Mouse (Mus musculus) left cerebral cortex, postnatal 10 days (tissue): Measurements from ENCODE around the gene Rnf169. TPM values are rescaled to one million over a fixed set of nuclear protein-coding genes. Genes with fewer than 3 reads are reported as not detected.

Experiments used
- total RNA-seq, 2 experiments: library from RNA; stranded (reverse); gene quantifications; 2 replicates each; pipeline ENCODE4 v1.2.3; 2021

Rnf169 gene
- total RNA-seq, 2 experiments from 2014 or later: 38.3 to 39.4 TPM

Other genes starting within 250 kb of the Rnf169 start
- gene Olfr521, start 216.9 kb downstream of the Rnf169 start, total RNA-seq: not detected
- 1 to 10 TPM; 2.7 to 3.1 TPM for gene Neu3, start 152.0 kb downstream of the Rnf169 start, total RNA-seq
- gene Xrra1, start 121.3 kb downstream of the Rnf169 start, total RNA-seq: 1 to 10 TPM; 1.3 to 1.5 TPM
- 10 to 100 TPM; 79.7 to 86.7 TPM for gene Spcs2, start 117.0 kb downstream of the Rnf169 start, total RNA-seq
- under 1 TPM in 1 of 2 experiments, not detected in 1; 0.62 TPM for gene Chrdl2, start 25.7 kb upstream of the Rnf169 start, total RNA-seq
- gene Pold3, start 141.1 kb upstream of the Rnf169 start, total RNA-seq: 10 to 100 TPM; 32.6 to 36.3 TPM
- 1 to 10 TPM; 4.8 to 5.2 TPM for gene Lipt2, start 178.8 kb upstream of the Rnf169 start, total RNA-seq
- not detected for gene Kcne3, start 196.1 kb upstream of the Rnf169 start, total RNA-seq
- gene Pgm2l1, start 246.9 kb upstream of the Rnf169 start, total RNA-seq: 100 to 1,000 TPM; 486 to 524 TPM